Mouse (Mus musculus) CH12.LX (cell line): ENCODE results near the gene Hnrnpa3. TPM values are rescaled to one million over a fixed set of nuclear protein-coding genes. Genes with fewer than 3 reads are reported as not detected.

Experiments
- DNase-seq: peaks from one replicate; pipeline ENCODE4 v3.0.0-alpha.2; 2013; ENCODE audit errors: extremely low read depth
- H3K27ac ChIP-seq: 2 replicates; pipeline ENCODE4 v1.5.1; 2012; ENCODE audit warnings: low read depth, mild to moderate bottlenecking, control low read depth, moderate library complexity; ENCODE audit not compliant: insufficient read depth
- H3K27me3 ChIP-seq: replicated peaks from 2 replicates; pipeline ENCODE3; 2012; ENCODE audit warnings: inconsistent platforms
- H3K36me3 ChIP-seq, 2 experiments: replicated peaks in 1 of 2; 2 replicates each; pipeline versions ENCODE3 to v1.6.1; 2012; ENCODE audit warnings: inconsistent platforms in 1 of 2, low read length in 1 of 2, mild to moderate bottlenecking in 1 of 2, mixed read lengths in 1 of 2, moderate library complexity in 1 of 2; ENCODE audit not compliant: control insufficient read depth in 1 of 2, insufficient read depth in 1 of 2
- H3K4me1 ChIP-seq, 2 experiments: 2 replicates each; pipeline ENCODE4 v1.6.1; 2012; ENCODE audit warnings: inconsistent platforms in 1 of 2, moderate library complexity in 1 of 2; ENCODE audit not compliant: insufficient read depth in 2 of 2, control insufficient read depth in 1 of 2
- H3K4me2 ChIP-seq: 2 replicates; pipeline ENCODE4 v1.6.1; 2012; ENCODE audit warnings: low read depth, mild to moderate bottlenecking, control low read depth; ENCODE audit not compliant: poor library complexity, insufficient read depth, severe bottlenecking
- H3K4me3 ChIP-seq, 3 experiments: fragments of 150-350 bp in 1 of 3; sonication (generic) in 1 of 3; replicated peaks in 1 of 3; 2 replicates each; pipeline versions ENCODE3 to v1.5.1; 2011 to 2012; ENCODE audit warnings: low read depth in 2 of 3, low read length in 2 of 3, mild to moderate bottlenecking in 2 of 3, moderate library complexity in 2 of 3, control low read depth in 1 of 3, improper control_type of control experiment in 1 of 3, inconsistent platforms in 1 of 3, mixed read lengths in 1 of 3; ENCODE audit not compliant: poor library complexity in 1 of 3
- H3K79me2 ChIP-seq: replicated peaks from 2 replicates; pipeline ENCODE4 v1.6.1; 2012; ENCODE audit warnings: mild to moderate bottlenecking, moderate library complexity; ENCODE audit not compliant: control insufficient read depth, poor library complexity, insufficient read depth, severe bottlenecking; ENCODE audit errors: extremely low read depth
- H3K9ac ChIP-seq: 2 replicates; pipeline ENCODE4 v1.6.1; 2012; ENCODE audit warnings: low read depth, mild to moderate bottlenecking, control low read depth, moderate library complexity; ENCODE audit not compliant: insufficient read depth
- H3K9me3 ChIP-seq: replicated peaks from 2 replicates; pipeline ENCODE3; 2012; ENCODE audit warnings: low read length, inconsistent platforms, mixed read lengths
- BHLHE40 ChIP-seq: IDR thresholded peaks from 2 replicates; pipeline ENCODE4 v1.6.1; 2011; ENCODE audit warnings: mild to moderate bottlenecking, low read depth, low read length, improper control_type of control experiment
- CHD2 ChIP-seq: IDR thresholded peaks from 2 replicates; pipeline ENCODE4 v1.6.1; 2011; ENCODE audit warnings: low read length, improper control_type of control experiment
- CTCF ChIP-seq, 2 experiments: IDR thresholded peaks in 1 of 2; conservative IDR thresholded peaks in 1 of 2; 2 replicates each; pipeline ENCODE4 v1.5.1; 2011 to 2012; ENCODE audit warnings: low read depth in 2 of 2, low read length in 2 of 2, improper control_type of control experiment in 1 of 2, inconsistent platforms in 1 of 2, mild to moderate bottlenecking in 1 of 2, moderate library complexity in 1 of 2
- E2F4 ChIP-seq: IDR thresholded peaks from 2 replicates; pipeline ENCODE4 v1.6.1; 2011; ENCODE audit warnings: low read depth, low read length, improper control_type of control experiment; ENCODE audit not compliant: insufficient replicate concordance
- ELF1 ChIP-seq: IDR thresholded peaks from 2 replicates; pipeline ENCODE4 v1.6.1; 2014; ENCODE audit warnings: low read depth, mild to moderate bottlenecking, inconsistent platforms, low read length, improper control_type of control experiment
- HCFC1 ChIP-seq: IDR thresholded peaks from 2 replicates; pipeline ENCODE4 v1.6.1; 2012; ENCODE audit warnings: low read depth, mild to moderate bottlenecking, inconsistent platforms, low read length, improper control_type of control experiment
- JUN ChIP-seq: IDR thresholded peaks from 2 replicates; pipeline ENCODE4 v1.6.1; 2011; ENCODE audit warnings: low read depth, mild to moderate bottlenecking, low read length, improper control_type of control experiment, moderate library complexity; ENCODE audit not compliant: insufficient read depth
- MAFK ChIP-seq: IDR thresholded peaks from 2 replicates; pipeline ENCODE4 v1.6.1; 2011; ENCODE audit warnings: low read length, improper control_type of control experiment; ENCODE audit not compliant: insufficient replicate concordance
- MAZ ChIP-seq: IDR thresholded peaks from 2 replicates; pipeline ENCODE4 v1.6.1; 2012; ENCODE audit warnings: low read depth, mild to moderate bottlenecking, inconsistent platforms, low read length, improper control_type of control experiment, moderate library complexity
- MYC ChIP-seq: IDR thresholded peaks from 2 replicates; pipeline ENCODE4 v1.6.1; 2011; ENCODE audit warnings: low read depth, mild to moderate bottlenecking, improper control_type of control experiment, low read length
- NELFE ChIP-seq: IDR thresholded peaks from 2 replicates; pipeline ENCODE4 v1.6.1; 2011; ENCODE audit warnings: low read depth, low read length, improper control_type of control experiment
- NRF1 ChIP-seq: IDR thresholded peaks from 2 replicates; pipeline ENCODE4 v1.6.1; 2014; ENCODE audit warnings: low read depth, mild to moderate bottlenecking, inconsistent platforms, low read length, improper control_type of control experiment, moderate library complexity
- PAX5 ChIP-seq: IDR thresholded peaks from 2 replicates; pipeline ENCODE4 v1.6.1; 2012; ENCODE audit warnings: low read length, inconsistent platforms, mixed read lengths
- POLR2A ChIP-seq: IDR thresholded peaks from 2 replicates; pipeline ENCODE4 v1.6.1; 2011; ENCODE audit warnings: low read depth, mild to moderate bottlenecking, improper control_type of control experiment, low read length
- POLR2AphosphoS2 ChIP-seq: IDR thresholded peaks from 2 replicates; pipeline ENCODE4 v1.6.1; 2011; ENCODE audit warnings: low read depth, low read length, improper control_type of control experiment
- RCOR1 ChIP-seq: conservative IDR thresholded peaks from 2 replicates; pipeline ENCODE4 v1.6.1; 2012; ENCODE audit warnings: low read depth, mild to moderate bottlenecking, inconsistent platforms, low read length, improper control_type of control experiment
- SIN3A ChIP-seq: IDR thresholded peaks from 2 replicates; pipeline ENCODE4 v1.6.1; 2012; ENCODE audit warnings: low read length, improper control_type of control experiment, inconsistent platforms
- TBP ChIP-seq: conservative IDR thresholded peaks from 2 replicates; pipeline ENCODE4 v1.6.1; 2011; ENCODE audit warnings: low read depth, low read length, improper control_type of control experiment
- TCF12 ChIP-seq: IDR thresholded peaks from 2 replicates; pipeline ENCODE4 v1.6.1; 2014; ENCODE audit warnings: low read depth, mild to moderate bottlenecking, inconsistent platforms, low read length, improper control_type of control experiment
- UBTF ChIP-seq: IDR thresholded peaks from 2 replicates; pipeline ENCODE4 v1.6.1; 2012; ENCODE audit warnings: low read depth, mild to moderate bottlenecking, inconsistent platforms, low read length, improper control_type of control experiment, moderate library complexity
- USF1 ChIP-seq: IDR thresholded peaks from 2 replicates; pipeline ENCODE4 v1.6.1; 2014; ENCODE audit warnings: low read depth, mild to moderate bottlenecking, inconsistent platforms, low read length, improper control_type of control experiment
- USF2 ChIP-seq: conservative IDR thresholded peaks from 2 replicates; pipeline ENCODE4 v1.6.1; 2011; ENCODE audit warnings: low read depth, low read length, improper control_type of control experiment
- ZC3H11A ChIP-seq: IDR thresholded peaks from 2 replicates; pipeline ENCODE4 v1.6.1; 2012; ENCODE audit warnings: low read depth, mild to moderate bottlenecking, inconsistent platforms, low read length, improper control_type of control experiment
- ZNF384 ChIP-seq: IDR thresholded peaks from 2 replicates; pipeline ENCODE4 v1.6.1; 2012; ENCODE audit warnings: low read depth, low read length, improper control_type of control experiment, inconsistent platforms
- dilution Hi-C: fragments of 300-500 bp; cut with MboI; formaldehyde crosslinking; loops from 2 replicates; pipeline ENCODE4 v1.14.3; 2020; ENCODE audit warnings: low sequenced_read_pairs; ENCODE audit not compliant: extremely low pct_unique_long_range_greater_than_20kb, extremely low pct_ligation_motif_present
- in situ Hi-C: fragments of 300-500 bp; cut with MboI; formaldehyde crosslinking; loops from 3 replicates; pipeline ENCODE4 v1.14.3; 2019; ENCODE audit warnings: low sequenced_read_pairs, low pct_ligation_motif_present, low pct_unique_long_range_greater_than_20kb, mixed read lengths
- polyA plus RNA-seq: library from polyadenylated mRNA; unstranded; fragments of >175 nt; gene quantifications from 2 replicates; pipeline ENCODE4 v1.2.1, GENCODE M21; 2012; ENCODE audit warnings: low read depth; ENCODE audit not compliant: insufficient read length
- total RNA-seq, 2 experiments: library from RNA; depleted of rRNA; stranded (reverse); fragments of 300-350 nt in 1 of 2; fragments of >200 nt in 1 of 2; gene quantifications; 2 replicates each; pipeline ENCODE4 v1.2.3; 2012 to 2014

Gene Hnrnpa3
- total and polyA plus RNA-seq, 3 experiments = 83.1 to 373 (median 229) TPM

DNA sequence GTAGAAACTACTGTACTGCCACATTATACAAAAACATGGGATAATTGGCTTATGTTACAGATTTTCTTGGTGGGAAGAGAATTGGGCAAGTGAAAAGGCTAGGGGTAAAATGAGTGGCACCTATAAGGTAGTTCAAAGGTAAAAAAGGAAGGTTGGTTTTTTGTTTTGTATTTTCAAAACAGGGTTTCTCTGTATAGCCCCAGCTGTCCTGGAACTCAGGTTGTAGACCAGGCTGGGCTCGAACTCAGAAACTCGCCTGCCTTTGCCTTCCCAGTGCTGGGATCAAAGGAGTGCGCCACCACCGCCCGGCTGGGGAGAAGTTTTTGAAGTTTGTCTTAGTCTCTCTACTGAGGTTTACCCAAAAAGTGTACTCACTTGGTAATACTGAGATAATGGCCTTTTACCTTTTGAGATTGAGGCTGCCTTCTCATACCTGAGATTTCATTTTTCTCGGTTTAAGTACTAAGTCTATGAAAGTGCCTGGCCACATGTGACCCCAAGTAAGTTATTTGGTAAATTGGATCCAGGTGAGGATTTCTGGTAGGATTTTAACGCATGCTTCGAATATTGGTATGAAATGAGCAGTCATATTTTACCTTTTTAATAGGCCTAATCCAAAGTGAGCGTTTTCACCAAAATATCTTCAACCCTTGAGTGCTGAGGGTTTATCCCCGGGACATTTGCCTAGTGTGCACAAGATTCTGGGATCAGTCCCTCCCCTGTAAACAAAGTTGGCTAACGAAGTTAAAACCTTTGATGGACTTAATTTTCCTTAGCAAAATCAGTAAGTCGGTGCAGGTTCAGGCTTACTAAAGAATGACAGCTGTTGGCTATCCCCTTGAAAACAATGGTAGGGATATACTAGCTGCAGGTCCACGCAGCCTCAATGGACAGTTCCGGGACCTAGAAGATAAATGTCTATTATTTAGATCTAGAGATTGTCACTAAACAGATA, 10.7 kb downstream of the Hnrnpa3 start (continued):
- TF ChIP-seq ZC3H11A (no peak), USF1 (no peak), JUN (no peak), MAFK (no peak), POLR2AphosphoS2 (peak; percentile 76), HCFC1 (no peak)

DNA sequence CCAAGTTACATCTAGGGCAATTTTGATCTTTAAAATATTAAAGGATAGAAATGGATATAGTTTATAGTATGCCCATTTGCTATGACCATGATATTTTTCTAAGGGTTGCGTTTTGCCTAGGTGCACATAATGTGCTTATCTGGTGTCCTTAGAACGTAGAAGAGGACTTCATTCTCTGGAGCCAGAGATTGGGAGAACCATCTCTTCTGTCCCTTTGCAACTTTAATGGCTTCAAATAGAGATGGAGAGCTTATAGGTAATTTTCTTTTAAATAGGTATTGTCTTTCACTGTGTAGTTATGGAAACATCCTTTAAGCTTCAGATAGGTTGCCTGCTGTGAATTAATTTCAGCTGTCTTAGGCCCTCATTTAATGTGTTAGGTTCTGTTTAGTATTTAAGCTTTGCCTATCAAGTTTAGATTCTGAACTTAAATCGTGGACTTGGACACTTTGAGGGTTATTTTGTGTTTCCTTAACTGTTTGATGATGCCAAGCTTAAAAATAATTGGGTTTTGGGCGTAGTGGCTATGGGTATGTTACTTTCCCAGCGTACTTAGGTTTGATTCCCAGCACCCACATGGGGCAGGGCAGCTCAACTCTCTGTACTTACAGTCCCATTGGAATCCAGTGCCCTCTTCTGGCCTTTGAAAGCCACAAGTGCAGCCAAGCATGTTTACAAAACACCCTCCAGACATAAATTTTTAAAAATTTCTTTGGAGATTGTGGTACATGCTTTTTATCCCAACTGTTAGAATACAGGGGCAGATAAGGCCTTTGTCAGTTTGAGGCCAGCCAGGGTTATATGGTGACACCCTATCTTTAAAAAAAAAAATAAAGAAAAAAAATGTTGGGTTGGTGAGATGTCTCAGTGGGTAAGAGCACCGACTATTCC, 11.6 kb downstream of the Hnrnpa3 start:
- Histone ChIP-seq H3K36me3 (peaks cover 10 to 22% of the 10 kb centered on the region in 2 experiments), H3K27me3 (no peaks in the 10 kb centered on the region), H3K4me2 (no peak overlapping the region), H3K9ac (no peak overlapping the region), H3K79me2 (peaks cover 2% of the 10 kb centered on the region; the same call in 1 of the 2 replicates), H3K9me3 (no peaks in the 10 kb centered on the region), H3K27ac (no peak overlapping the region), H3K4me1 (no peaks in the 10 kb centered on the region), H3K4me3 (no peak overlapping the region)
- dilution Hi-C loops (no loop called here), in situ Hi-C loops (no loop called here)
- peak; percentile 29 for DNase-seq
- TF ChIP-seq SIN3A (no peak), UBTF (no peak), TBP (no peak), HCFC1 (no peak), ZC3H11A (no peak), USF2 (no peak), CTCF (conservative IDR thresholded peaks at IDR 0.05 in 1 of 2, IDR thresholded peaks at IDR 0.05 in 1 of 2; ENCODE audit: low read depth in 2 of 2, low read length in 2 of 2) (peak in 1 of 2 experiments; percentile 33; a peak in 2 of 4 replicates), NRF1 (no peak), MAZ (no peak), NELFE (no peak), USF1 (no peak), TCF12 (no peak), E2F4 (peak; percentile 43; the same call in 1 of the 2 replicates), ZNF384 (0 out of 2 replicates have a peak, but pooled peaks have one; percentile 27), POLR2A (no peak), POLR2AphosphoS2 (peak; percentile 21), ELF1 (no peak), RCOR1 (no peak), MYC (0 out of 2 replicates have a peak, but pooled peaks have one; percentile 23), PAX5 (no peak), BHLHE40 (no peak), CHD2 (peak; percentile 41; the same call in 1 of the 2 replicates)
